Mouse (Mus musculus): Measurements from ENCODE around the gene Aph1a.
A peak's percentile ranks its signal among the peaks of the same experiment; 100 is the strongest.
"Not testable (repeated sequence)": the region's sequence is repeated elsewhere in the genome, so short reads cannot be mapped to it uniquely, and the experiment has no call there.

The Aph1a gene

GRCm38 (mm10) chr3:95887596-95887995 is 6.2 kb upstream of the Aph1a start:
- no peak for DNase-seq (ENCODE audit: low read depth)

GRCm38 (mm10) chr3:95889664-95890063 is 4.1 kb upstream of the Aph1a start:
- DNase-seq (ENCODE audit: low read depth), result no peak

GRCm38 (mm10) chr3:95891211-95892065 is 2.3 kb upstream of the Aph1a start, which contains the start of gene BC028528:
TSS of gene BC028528 (minus strand) at chr3:95892005.
- no peak for DNase-seq (ENCODE audit: low read depth)

GRCm38 (mm10) chr3:95892066-95893052 is 1.4 kb upstream of the Aph1a start:
- no peak for DNase-seq (ENCODE audit: low read depth)

GRCm38 (mm10) chr3:95893126-95893525 is 643 bp upstream of the Aph1a start:
- no peak for DNase-seq (ENCODE audit: low read depth)

- DNase-seq (ENCODE audit: low read depth), result peak; percentile 57
Measured at GRCm38 (mm10) chr3:95894317-95895160, 770 bp downstream of the Aph1a start.

GRCm38 (mm10) chr3:95895501-95895900 is 1.7 kb downstream of the Aph1a start:
- DNase-seq (ENCODE audit: low read depth), result not testable (repeated sequence)

- no peak for DNase-seq (ENCODE audit: low read depth)
Measured at GRCm38 (mm10) chr3:95899800-95900524, 6.2 kb downstream of the Aph1a start.

- DNase-seq (ENCODE audit: low read depth), result no peak
Measured at GRCm38 (mm10) chr3:95901616-95902372, 8.0 kb downstream of the Aph1a start.

GRCm38 (mm10) chr3:95902373-95902625 is 8.5 kb downstream of the Aph1a start:
- no peak for DNase-seq (ENCODE audit: low read depth)

- DNase-seq (ENCODE audit: low read depth), result no peak
Measured at GRCm38 (mm10) chr3:95902643-95903042, 8.9 kb downstream of the Aph1a start.

GRCm38 (mm10) chr3:95903753-95904502 is 10.2 kb downstream of the Aph1a start:
- DNase-seq (ENCODE audit: low read depth), result no peak

- DNase-seq (ENCODE audit: low read depth), result no peak
Measured at GRCm38 (mm10) chr3:95904568-95904967, 10.8 kb downstream of the Aph1a start, which contains the start of gene Car14. TSS of gene Car14 (minus strand) at chr3:95904691.

- DNase-seq (ENCODE audit: low read depth), result peak; percentile 60
Measured at GRCm38 (mm10) chr3:95905146-95905939, 11.6 kb downstream of the Aph1a start.

GRCm38 (mm10) chr3:95905940-95906492 is 12.2 kb downstream of the Aph1a start:
- peak; percentile 68 for DNase-seq (ENCODE audit: low read depth)

GRCm38 (mm10) chr3:95906860-95907259 is 13.1 kb downstream of the Aph1a start:
- DNase-seq (ENCODE audit: low read depth), result peak; percentile 75

- no peak for DNase-seq (ENCODE audit: low read depth)
Measured at GRCm38 (mm10) chr3:95907613-95908012, 13.8 kb downstream of the Aph1a start.

- no peak for DNase-seq (ENCODE audit: low read depth)
Measured at GRCm38 (mm10) chr3:95914706-95915105, 20.9 kb downstream of the Aph1a start.
